Mouse (Mus musculus) limb, embryonic 14.5 days (tissue): ENCODE data around the gene Vmn2r86. TPM values are rescaled to one million over a fixed set of nuclear protein-coding genes. Genes with fewer than 3 reads are reported as not detected.
"Not testable (repeated sequence)": the region's sequence is repeated elsewhere in the genome, so short reads cannot be mapped to it uniquely, and the experiment has no call there.

Experiments
- ATAC-seq: fragments of 200-750 bp; cut with Nextera tagmentation; 2 replicates; pipeline ENCODE4 v1.8.0; 2017; ENCODE audit warnings: low read depth, moderate number of reproducible peaks, moderate TSS enrichment; ENCODE audit not compliant: low FRiP score
- DNase-seq: peaks from one replicate; pipeline ENCODE4 v3.0.0-alpha.2; 2015; ENCODE audit warnings: low spot score
- H3K27ac ChIP-seq: fragments of 300-500 bp; sonication (generic); replicated peaks from 2 replicates; pipeline ENCODE4 v1.5.1; 2014; ENCODE audit warnings: low read depth, mild to moderate bottlenecking, low read length, moderate library complexity, mixed read lengths
- H3K27me3 ChIP-seq: fragments of 300-500 bp; sonication (generic); 2 replicates; pipeline ENCODE4 v1.6.1; 2014; ENCODE audit warnings: low read length, mixed read lengths; ENCODE audit not compliant: control insufficient read depth, insufficient read depth
- H3K36me3 ChIP-seq: fragments of 300-500 bp; sonication (generic); 2 replicates; pipeline ENCODE4 v1.6.1; 2014; ENCODE audit warnings: mild to moderate bottlenecking, low read length, moderate library complexity, mixed read lengths; ENCODE audit not compliant: control insufficient read depth, insufficient read depth
- H3K4me1 ChIP-seq: fragments of 300-500 bp; sonication (generic); 2 replicates; pipeline ENCODE4 v1.6.1; 2014; ENCODE audit warnings: antibody characterized with exemption, low read length, mixed read lengths; ENCODE audit not compliant: control insufficient read depth, insufficient read depth
- H3K4me2 ChIP-seq: fragments of 300-500 bp; sonication (generic); replicated peaks from 2 replicates; pipeline ENCODE4 v1.6.1; 2014; ENCODE audit warnings: low read depth, mild to moderate bottlenecking, low read length, moderate library complexity; ENCODE audit not compliant: severe bottlenecking
- H3K4me3 ChIP-seq: fragments of 300-500 bp; sonication (generic); replicated peaks from 2 replicates; pipeline ENCODE4 v1.5.1; 2014; ENCODE audit warnings: low read length
- H3K9ac ChIP-seq: fragments of 300-500 bp; sonication (generic); 2 replicates; pipeline ENCODE4 v1.6.1; 2014; ENCODE audit warnings: mild to moderate bottlenecking, low read depth, low read length, moderate library complexity; ENCODE audit not compliant: severe bottlenecking
- H3K9me3 ChIP-seq: fragments of 300-500 bp; sonication (generic); 2 replicates; pipeline ENCODE4 v1.6.1; 2016; ENCODE audit warnings: low read length; ENCODE audit not compliant: control insufficient read depth
- POLR2A ChIP-seq: fragments of 200-500 bp; IDR thresholded peaks from 2 replicates; pipeline ENCODE4 v1.8.0; 2012; ENCODE audit warnings: inconsistent platforms, mild to moderate bottlenecking, moderate library complexity, borderline replicate concordance; ENCODE audit not compliant: insufficient read depth, insufficient read length; ENCODE audit errors: extremely low read depth
- WGBS: fragments of 180-500 bp; shearing (Covaris S2); extraction: QIAGEN DNeasy Blood & Tissue Kit; methylation state at CpG from one replicate; pipeline ENCODE4 v1.1.7; 2014; 5-methylcytosine and 5-hydroxymethylcytosine counted together
- polyA plus RNA-seq, 2 experiments: library from polyadenylated mRNA; depleted of rRNA in 1 of 2; stranded (reverse) in 1 of 2; unstranded in 1 of 2; fragments of >200 nt; fragmentation: Nextera tagmentation in 1 of 2; extraction: Ambion mirVana in 1 of 2; gene quantifications; 2 replicates each; pipeline versions ENCODE4 v1.2.1 to v1.2.3; 2012 to 2014

Vmn2r86 gene
- polyA plus RNA-seq, 2 experiments: 0.04 TPM; not detected in 1

DNA sequence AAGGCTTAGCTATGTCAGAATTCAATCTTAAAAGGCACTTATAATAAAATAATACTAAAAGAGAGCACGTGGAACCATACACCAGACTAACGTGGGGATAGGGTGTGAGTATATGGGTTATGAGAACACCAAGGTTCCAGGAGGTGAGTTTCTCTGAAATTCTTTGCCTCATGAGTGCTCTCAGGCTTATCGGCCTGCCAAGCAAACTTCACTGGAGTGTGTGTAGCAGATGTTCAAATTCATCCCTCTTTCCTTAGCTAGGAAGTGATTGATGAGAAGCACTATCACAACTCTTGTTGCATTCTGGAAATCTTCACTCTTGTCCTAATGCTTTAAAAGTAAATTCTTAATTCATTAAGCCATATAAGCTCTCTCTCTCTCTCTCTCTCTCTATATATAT, 35.4 kb downstream of the Vmn2r86 start:
- Histone ChIP-seq H3K27me3 (no peaks in the 10 kb centered on the region), H3K4me1 (no peaks in the 10 kb centered on the region), H3K9ac (no peak overlapping the region), H3K4me2 (no peak overlapping the region), H3K27ac (no peak overlapping the region), H3K4me3 (no peak overlapping the region), H3K36me3 (no peaks in the 10 kb centered on the region), H3K9me3 (no peaks in the 10 kb centered on the region)
- DNase-seq: no peak
- no peak for ATAC-seq
- WGBS: 75% methylated on average over 3 of the region's 3 CpGs
- TF ChIP-seq POLR2A: no peak

DNA sequence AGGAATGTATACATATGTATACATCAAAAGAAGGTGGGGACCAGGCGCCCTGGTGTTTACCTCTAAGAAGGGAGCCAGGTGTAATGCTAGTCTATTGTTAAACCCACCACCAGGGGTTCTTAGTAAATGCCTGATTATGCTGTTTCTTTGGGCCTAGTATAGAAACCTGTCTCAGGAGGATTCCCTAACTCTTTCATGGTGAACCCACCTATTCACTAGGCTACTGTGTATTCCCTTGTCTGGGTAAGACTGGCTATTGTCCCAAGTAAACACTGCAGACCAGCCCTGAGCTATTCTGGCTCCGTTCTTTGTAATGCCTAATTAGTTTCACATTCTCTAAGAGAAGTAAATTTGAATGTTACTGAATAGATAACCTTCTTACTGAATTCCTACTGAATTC, 35.9 kb downstream of the Vmn2r86 start:
- H3K27me3 ChIP-seq: not testable (repeated sequence)

DNA sequence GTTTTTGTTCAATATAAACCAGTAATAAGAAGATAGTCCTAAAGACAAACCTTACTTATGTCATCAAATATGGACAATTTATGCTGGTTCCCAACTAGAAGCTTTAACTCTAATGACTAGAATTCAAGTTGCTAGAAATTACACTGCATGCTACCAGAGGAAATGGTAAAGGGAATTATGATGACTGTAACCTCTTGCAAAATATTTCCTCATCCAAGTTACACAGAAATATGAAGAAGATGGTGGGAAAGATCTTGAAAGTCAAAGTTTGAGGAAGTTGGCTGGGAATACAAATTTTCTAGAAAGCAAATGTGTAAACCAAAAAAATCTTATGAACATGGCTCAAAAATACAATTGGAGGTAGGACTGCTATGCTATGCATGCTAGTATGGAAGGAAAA, 39.5 kb downstream of the Vmn2r86 start:
- H3K4me2 ChIP-seq, H3K27me3 ChIP-seq, H3K36me3 ChIP-seq, H3K9me3 ChIP-seq, H3K4me3 ChIP-seq, H3K27ac ChIP-seq, DNase-seq, H3K9ac ChIP-seq, ATAC-seq, H3K4me1 ChIP-seq: not testable (repeated sequence)

More for the DNA sequence above, 35.9 kb downstream of the Vmn2r86 start:
- H3K9me3 ChIP-seq, H3K27ac ChIP-seq, H3K36me3 ChIP-seq, H3K4me2 ChIP-seq, H3K9ac ChIP-seq, H3K4me1 ChIP-seq, DNase-seq, ATAC-seq, H3K4me3 ChIP-seq: not testable (repeated sequence)
- 61% methylated on average over 2 of the region's 2 CpGs for WGBS

GRCm38 (mm10) chr10:130412167-130412698, 43.6 kb downstream of the Vmn2r86 start:
- H3K4me2 ChIP-seq, H3K9ac ChIP-seq, H3K4me3 ChIP-seq, H3K4me1 ChIP-seq, H3K36me3 ChIP-seq, ATAC-seq, DNase-seq, H3K27me3 ChIP-seq, H3K9me3 ChIP-seq, H3K27ac ChIP-seq: not testable (repeated sequence)
- 81% methylated on average over 10 of the region's 35 CpGs for WGBS

DNA sequence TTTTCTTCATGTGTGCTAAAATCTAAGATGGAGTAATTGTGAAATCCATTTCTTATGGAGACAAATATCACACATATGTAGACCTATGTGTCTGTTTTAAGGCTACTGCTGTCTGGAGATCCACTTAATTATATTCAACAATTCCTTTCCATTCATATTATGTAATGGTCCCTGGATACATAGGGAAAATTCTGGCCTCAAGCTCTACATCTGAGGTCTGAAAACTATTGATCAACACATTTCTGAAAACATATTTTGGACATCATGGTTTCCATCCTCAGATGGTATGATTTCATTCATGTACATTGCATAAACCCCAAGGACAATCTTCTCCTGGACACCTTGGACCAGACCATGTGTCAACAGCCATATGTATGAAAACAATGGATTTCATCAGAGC, 61.6 kb downstream of the Vmn2r86 start, which contains the start of gene Vmn2r84:
Gene Vmn2r84 (minus strand): TSS at position 101 of the 400 bp plus-strand sequence.
- Histone ChIP-seq H3K4me3 (no peak within 1 kb of the TSS), H3K27ac (no peak within 1 kb of the TSS), H3K4me1 (no peaks in the 10 kb centered on the region), H3K9me3 (no peaks in the 10 kb centered on the region), H3K36me3 (no peaks in the 10 kb centered on the region), H3K27me3 (no peaks in the 10 kb centered on the region), H3K4me2 (no peak within 1 kb of the TSS), H3K9ac (no peak within 1 kb of the TSS)
- no peak for TF ChIP-seq POLR2A
- no peak for ATAC-seq
- DNase-seq: no peak

Other genes with a start within 250 kb of the Vmn2r86 start
- gene Olfr827, start 241.6 kb downstream of the Vmn2r86 start, polyA plus RNA-seq (2012; rRNA removed): not detected in 2 replicates
- gene Olfr827, start 241.6 kb downstream of the Vmn2r86 start, polyA plus RNA-seq (2014; fragmentation: Nextera tagmentation; extraction: Ambion mirVana): not detected in 2 replicates
- not detected in 2 replicates for gene Neurod4, start 175.8 kb downstream of the Vmn2r86 start, polyA plus RNA-seq (2012; rRNA removed)
- 0.06 TPM in 1 of 2 replicates, not detected in the other for gene Neurod4, start 175.8 kb downstream of the Vmn2r86 start, polyA plus RNA-seq (2014; fragmentation: Nextera tagmentation; extraction: Ambion mirVana)
- gene Tespa1, start 133.2 kb downstream of the Vmn2r86 start, polyA plus RNA-seq (2012; rRNA removed): 0.93 and 1.8 TPM in 2 replicates
- 1.9 and 2.3 TPM in 2 replicates for gene Tespa1, start 133.2 kb downstream of the Vmn2r86 start, polyA plus RNA-seq (2014; fragmentation: Nextera tagmentation; extraction: Ambion mirVana)
- 0.01 TPM in 2 replicates for gene Vmn2r84, start 61.7 kb downstream of the Vmn2r86 start, polyA plus RNA-seq (2012; rRNA removed)
- 0.03 TPM in 1 of 2 replicates, not detected in the other for gene Vmn2r84, start 61.7 kb downstream of the Vmn2r86 start, polyA plus RNA-seq (2014; fragmentation: Nextera tagmentation; extraction: Ambion mirVana)
- gene Vmn2r85, start 26.3 kb downstream of the Vmn2r86 start, polyA plus RNA-seq (2012; rRNA removed): 0.03 and 0.04 TPM in 2 replicates
- gene Vmn2r85, start 26.3 kb downstream of the Vmn2r86 start, polyA plus RNA-seq (2014; fragmentation: Nextera tagmentation; extraction: Ambion mirVana): not detected in 2 replicates
- 0.30 and 0.32 TPM in 2 replicates for gene Vmn2r87, start 41.3 kb upstream of the Vmn2r86 start, polyA plus RNA-seq (2012; rRNA removed)
- gene Vmn2r87, start 41.3 kb upstream of the Vmn2r86 start, polyA plus RNA-seq (2014; fragmentation: Nextera tagmentation; extraction: Ambion mirVana): 0.07 TPM in 1 of 2 replicates, not detected in the other